Mouse (Mus musculus) adrenal gland (tissue): ENCODE results near the gene Cyb561a3.
"Not testable (repeated sequence)": the region's sequence is repeated elsewhere in the genome, so short reads cannot be mapped to it uniquely, and the experiment has no call there.

Experiments
- intact Hi-C: fragments of 180-260 bp; cut with DNase I; formaldehyde crosslinking; loops from one replicate; pipeline ENCODE4 v1.15.1; 2025
- long read RNA-seq, 2 experiments: library from polyadenylated mRNA; unstranded; transcript quantifications; one replicate each; pipeline ENCODE4 v2.0.0; 2020; ENCODE audit warnings: borderline replicate concordance in 1 of 2; ENCODE audit not compliant: insufficient replicate concordance in 1 of 2

Gene Cyb561a3
- long read RNA-seq, experiment 1, transcript Cyb561a3-209 (8 exons, 3,130 nt): major isoform, 5 of 16 reads
- long read RNA-seq, experiment 1, partial matches to known transcripts: 0 of 16 reads
- long read RNA-seq, experiment 1, other reads (novel, unspliced or antisense): 8 of 16 reads
- long read RNA-seq, experiment 2, transcript Cyb561a3-201 (7 exons, 1,474 nt): minor isoform, 5 of 25 reads
- long read RNA-seq, experiment 2, transcript Cyb561a3-209 (8 exons, 3,130 nt): major isoform, 8 of 25 reads
- long read RNA-seq, experiment 2, partial matches to known transcripts: 2 of 25 reads
- long read RNA-seq, experiment 2, other reads (novel, unspliced or antisense): 10 of 25 reads

- intact Hi-C loops: no loop called here
Observed at GRCm38 (mm10) chr19:10576690-10577561, at the start of gene Cyb561a3, which contains the start of gene Tmem138. Gene Cyb561a3, plus strand, starts transcription at chr19:10577172. Gene Tmem138, minus strand, starts transcription at chr19:10577362.

GRCm38 (mm10) chr19:10530082-10530481 lies 46.9 kb upstream of the Cyb561a3 start:
- intact Hi-C loops: no loop called here

- intact Hi-C loops: loop anchor here (5.0 kb wide), 1 partner anchor 83 kb away; no protein-coding TSS in a partner anchor
Observed at GRCm38 (mm10) chr19:10539454-10539853, 37.5 kb upstream of the Cyb561a3 start.

GRCm38 (mm10) chr19:10555624-10556510 lies 21.1 kb upstream of the Cyb561a3 start, which contains the start of gene Tmem216:
Gene Tmem216, minus strand, starts transcription at chr19:10556238.
- intact Hi-C loops: no loop called here

GRCm38 (mm10) chr19:10557001-10557400 lies 20.0 kb upstream of the Cyb561a3 start:
- intact Hi-C loops: no loop called here

GRCm38 (mm10) chr19:10557430-10557829 lies 19.5 kb upstream of the Cyb561a3 start:
- intact Hi-C loops: no loop called here

- intact Hi-C loops: not testable (repeated sequence)
Observed at GRCm38 (mm10) chr19:10557837-10558375, 19.1 kb upstream of the Cyb561a3 start.

GRCm38 (mm10) chr19:10560108-10560507 lies 16.9 kb upstream of the Cyb561a3 start:
- intact Hi-C loops: loop anchor here (2.0 kb wide), 1 partner anchor 45 kb away; the partner anchor contains the start of genes Ddb1 and Tkfc

- intact Hi-C loops: loop anchor here (2.0 kb wide), 1 partner anchor 43 kb away; the partner anchor contains the start of genes Ddb1 and Tkfc
Observed at GRCm38 (mm10) chr19:10561558-10562314, 15.2 kb upstream of the Cyb561a3 start.

GRCm38 (mm10) chr19:10562351-10562750 lies 14.6 kb upstream of the Cyb561a3 start:
- intact Hi-C loops: no loop called here

GRCm38 (mm10) chr19:10564278-10564677 lies 12.7 kb upstream of the Cyb561a3 start:
- intact Hi-C loops: no loop called here

- intact Hi-C loops: no loop called here
Observed at GRCm38 (mm10) chr19:10565217-10565616, 11.8 kb upstream of the Cyb561a3 start.

GRCm38 (mm10) chr19:10569627-10570026 lies 7.3 kb upstream of the Cyb561a3 start:
- intact Hi-C loops: no loop called here

GRCm38 (mm10) chr19:10580102-10580501 lies 3.1 kb downstream of the Cyb561a3 start:
- intact Hi-C loops: no loop called here

- intact Hi-C loops: no loop called here
Observed at GRCm38 (mm10) chr19:10580761-10581160, 3.8 kb downstream of the Cyb561a3 start.

- intact Hi-C loops: no loop called here
Observed at GRCm38 (mm10) chr19:10581984-10582383, 5.0 kb downstream of the Cyb561a3 start.

- intact Hi-C loops: no loop called here
Observed at GRCm38 (mm10) chr19:10583550-10584146, 6.7 kb downstream of the Cyb561a3 start.

GRCm38 (mm10) chr19:10585112-10585511 lies 8.1 kb downstream of the Cyb561a3 start:
- intact Hi-C loops: no loop called here

GRCm38 (mm10) chr19:10587231-10587630 lies 10.3 kb downstream of the Cyb561a3 start:
- intact Hi-C loops: no loop called here
